Mouse (Mus musculus): ENCODE results near the gene Coasy. TPM values are rescaled to one million over a fixed set of nuclear protein-coding genes. Genes with fewer than 3 reads are reported as not detected.

Gene Coasy
- polyA plus RNA-seq, 1 experiment from 2014 or later: 26.8 TPM

DNA sequence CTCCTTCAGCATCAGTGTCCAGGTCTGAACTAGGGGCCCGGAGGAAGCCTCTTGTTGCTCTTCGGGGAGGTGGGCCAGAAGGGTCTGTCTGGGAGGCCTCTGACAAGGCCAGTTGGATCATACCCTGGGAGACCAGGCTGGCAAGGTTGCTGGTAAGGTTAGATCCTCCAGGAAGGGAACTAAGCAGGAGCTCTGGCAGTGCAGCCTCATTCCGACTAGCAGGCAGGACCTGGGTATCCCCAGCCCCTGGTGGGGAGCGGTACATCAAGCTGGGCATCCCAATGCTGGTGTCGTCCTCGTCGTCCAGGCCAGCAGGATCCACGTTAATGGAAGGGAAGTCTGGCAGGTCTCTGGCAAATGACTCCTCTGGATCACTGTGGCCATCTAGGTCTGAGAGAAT, 15.9 kb downstream of the Coasy start:
- peaks cover 38% of the 10 kb centered on the region for H3K36me3 ChIP-seq (ENCODE audit: control insufficient read depth, insufficient read depth, low read length)

GRCm38 (mm10) chr11:101103011-101103410, 20.6 kb downstream of the Coasy start:
- Histone ChIP-seq H3K4me1 (replicated peaks; ENCODE audit: control insufficient read depth, insufficient read depth) (no peaks in the 10 kb centered on the region), H3K4me3 (ENCODE audit: low read depth, low read length) (no peak overlapping the region), H3K36me3 (ENCODE audit: control insufficient read depth, insufficient read depth, low read length) (peaks cover 30% of the 10 kb centered on the region), H3K9ac (ENCODE audit: low read length) (no peak overlapping the region), H3K9me3 (ENCODE audit: control insufficient read depth, low read length) (no peaks in the 10 kb centered on the region), H3K27me3 (ENCODE audit: control insufficient read depth, insufficient read depth, low read length) (no peaks in the 10 kb centered on the region), H3K4me2 (replicated peaks; ENCODE audit: low read depth) (no peak overlapping the region), H3K27ac (replicated peaks) (peak overlapping the region; percentile 80)
- TF ChIP-seq CTCF (IDR thresholded peaks at IDR 0.05; ENCODE audit: low read depth) (no peak), EP300 (optimal IDR thresholded peaks at IDR 0.05) (peak; percentile 79)
- WGBS: 82% methylated on average over 5 of the region's 5 CpGs
- peak; percentile 51; the same call in 1 of the 2 replicates for ATAC-seq (ENCODE audit: low FRiP score, low TSS enrichment)
- no peak for DNase-seq (ENCODE audit: low spot score)

More for the DNA sequence above, 15.9 kb downstream of the Coasy start:
- Histone ChIP-seq H3K27ac (replicated peaks) (no peak overlapping the region), H3K4me3 (ENCODE audit: low read depth, low read length) (no peak overlapping the region), H3K9ac (ENCODE audit: low read length) (no peak overlapping the region), H3K4me1 (replicated peaks; ENCODE audit: control insufficient read depth, insufficient read depth) (no peaks in the 10 kb centered on the region; the same call in 1 of the 2 replicates), H3K27me3 (ENCODE audit: control insufficient read depth, insufficient read depth, low read length) (no peaks in the 10 kb centered on the region), H3K9me3 (ENCODE audit: control insufficient read depth, low read length) (no peaks in the 10 kb centered on the region), H3K4me2 (replicated peaks; ENCODE audit: low read depth) (no peak overlapping the region)
- DNase-seq (ENCODE audit: low spot score): no peak
- WGBS: 89% methylated on average over 8 of the region's 8 CpGs
- no peak for ATAC-seq (ENCODE audit: low FRiP score, low TSS enrichment)
- TF ChIP-seq CTCF (IDR thresholded peaks at IDR 0.05; ENCODE audit: low read depth) (no peak), EP300 (optimal IDR thresholded peaks at IDR 0.05) (no peak)

DNA sequence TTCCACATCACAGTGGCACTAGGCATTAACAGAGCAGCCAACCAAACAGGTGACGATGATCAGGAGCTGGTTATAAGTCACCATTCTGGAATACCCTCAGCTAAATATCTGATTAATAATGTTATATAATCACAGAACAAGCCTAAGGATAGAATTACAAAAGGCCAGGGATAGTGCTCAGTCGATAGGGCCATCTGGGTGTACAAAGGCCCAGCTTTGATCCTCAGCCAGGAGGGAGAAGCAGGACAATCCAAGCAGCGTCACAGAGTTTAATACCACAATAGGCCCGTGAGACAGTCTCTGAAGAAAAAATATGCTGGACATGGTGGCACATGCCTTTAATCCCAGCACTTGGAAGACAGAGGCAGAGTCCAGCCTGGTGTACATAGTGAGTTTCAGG, 27.0 kb downstream of the Coasy start:
- WGBS: 72% methylated on average over 4 of the region's 4 CpGs
- no peak overlapping the region for H3K4me3 ChIP-seq (ENCODE audit: low read depth, low read length)
- no peak for ATAC-seq (ENCODE audit: low FRiP score, low TSS enrichment)
- H3K9me3 ChIP-seq (ENCODE audit: control insufficient read depth, low read length): no peaks in the 10 kb centered on the region
- no peak overlapping the region for H3K4me2 ChIP-seq (replicated peaks; ENCODE audit: low read depth)
- TF ChIP-seq EP300 (optimal IDR thresholded peaks at IDR 0.05): no peak
- no peak for TF ChIP-seq CTCF (IDR thresholded peaks at IDR 0.05; ENCODE audit: low read depth)
- peaks cover 3% of the 10 kb centered on the region; the same call in 1 of the 2 replicates for H3K36me3 ChIP-seq (ENCODE audit: control insufficient read depth, insufficient read depth, low read length)
- no peak overlapping the region for H3K9ac ChIP-seq (ENCODE audit: low read length)
- H3K27ac ChIP-seq (replicated peaks): no peak overlapping the region
- H3K27me3 ChIP-seq (ENCODE audit: control insufficient read depth, insufficient read depth, low read length): no peaks in the 10 kb centered on the region
- DNase-seq (ENCODE audit: low spot score): no peak
- no peaks in the 10 kb centered on the region; the same call in 1 of the 2 replicates for H3K4me1 ChIP-seq (replicated peaks; ENCODE audit: control insufficient read depth, insufficient read depth)

DNA sequence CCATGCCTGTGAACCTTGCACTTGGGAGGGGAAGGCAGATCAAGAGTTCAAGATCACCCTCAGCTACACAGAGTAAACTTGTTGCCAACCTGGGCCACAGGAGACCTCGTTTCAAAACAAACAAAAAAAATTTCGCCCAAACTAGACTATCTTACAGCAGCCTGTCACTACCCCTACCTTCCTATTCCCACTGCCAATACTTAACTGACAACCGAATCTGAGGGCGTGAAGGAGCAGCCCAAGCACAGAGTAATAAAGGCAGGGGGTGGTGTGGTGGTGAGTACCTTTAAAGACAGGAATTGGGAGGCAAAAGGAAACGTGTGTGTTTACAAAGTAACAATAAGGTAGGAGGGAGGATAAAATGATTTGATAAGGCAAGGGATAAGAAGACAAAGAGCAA, 28.3 kb downstream of the Coasy start:
- H3K4me3 ChIP-seq (ENCODE audit: low read depth, low read length): no peak overlapping the region
- 39% methylated on average over 5 of the region's 5 CpGs for WGBS
- no peak overlapping the region for H3K9ac ChIP-seq (ENCODE audit: low read length)
- H3K9me3 ChIP-seq (ENCODE audit: control insufficient read depth, low read length): no peaks in the 10 kb centered on the region
- H3K27ac ChIP-seq (replicated peaks): 0 out of 2 replicates have a peak overlapping the region, but pooled peaks have one; percentile 13
- H3K36me3 ChIP-seq (ENCODE audit: control insufficient read depth, insufficient read depth, low read length): peaks cover 3% of the 10 kb centered on the region; the same call in 1 of the 2 replicates
- ATAC-seq (ENCODE audit: low FRiP score, low TSS enrichment): no peak
- no peaks in the 10 kb centered on the region; the same call in 1 of the 2 replicates for H3K4me1 ChIP-seq (replicated peaks; ENCODE audit: control insufficient read depth, insufficient read depth)
- no peak for TF ChIP-seq EP300 (optimal IDR thresholded peaks at IDR 0.05)
- TF ChIP-seq CTCF (IDR thresholded peaks at IDR 0.05; ENCODE audit: low read depth): no peak
- H3K4me2 ChIP-seq (replicated peaks; ENCODE audit: low read depth): no peak overlapping the region
- H3K27me3 ChIP-seq (ENCODE audit: control insufficient read depth, insufficient read depth, low read length): no peaks in the 10 kb centered on the region
- DNase-seq (ENCODE audit: low spot score): no peak

DNA sequence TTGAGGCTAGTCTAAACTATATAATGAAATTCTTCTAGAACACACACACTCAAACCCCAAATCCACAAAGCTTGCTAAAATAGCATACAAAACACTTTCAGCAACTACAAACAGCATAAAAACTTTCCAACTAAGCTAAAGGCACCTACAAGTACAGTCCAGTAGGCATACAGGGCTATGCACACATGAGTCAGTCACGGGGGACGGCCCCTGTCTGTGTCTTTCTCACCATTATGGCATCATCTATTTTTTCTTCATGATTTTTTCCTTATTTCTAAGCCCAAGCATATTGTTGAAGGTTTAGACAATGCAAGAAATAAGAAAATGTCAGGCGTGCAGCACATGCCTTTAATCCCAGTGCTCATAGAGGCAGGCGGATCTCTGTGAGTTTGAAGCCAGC, 28.8 kb downstream of the Coasy start:
- DNase-seq (ENCODE audit: low spot score): no peak
- Histone ChIP-seq H3K4me3 (ENCODE audit: low read depth, low read length) (no peak overlapping the region), H3K9ac (ENCODE audit: low read length) (no peak overlapping the region), H3K4me2 (replicated peaks; ENCODE audit: low read depth) (no peak overlapping the region), H3K36me3 (ENCODE audit: control insufficient read depth, insufficient read depth, low read length) (peaks cover 3% of the 10 kb centered on the region; the same call in 1 of the 2 replicates), H3K9me3 (ENCODE audit: control insufficient read depth, low read length) (no peaks in the 10 kb centered on the region), H3K27ac (replicated peaks) (no peak overlapping the region; the same call in 1 of the 2 replicates), H3K4me1 (replicated peaks; ENCODE audit: control insufficient read depth, insufficient read depth) (no peaks in the 10 kb centered on the region; the same call in 1 of the 2 replicates), H3K27me3 (ENCODE audit: control insufficient read depth, insufficient read depth, low read length) (no peaks in the 10 kb centered on the region)
- TF ChIP-seq CTCF (IDR thresholded peaks at IDR 0.05; ENCODE audit: low read depth) (no peak), EP300 (optimal IDR thresholded peaks at IDR 0.05) (no peak)
- 78% methylated on average over 4 of the region's 4 CpGs for WGBS
- no peak for ATAC-seq (ENCODE audit: low FRiP score, low TSS enrichment)

DNA sequence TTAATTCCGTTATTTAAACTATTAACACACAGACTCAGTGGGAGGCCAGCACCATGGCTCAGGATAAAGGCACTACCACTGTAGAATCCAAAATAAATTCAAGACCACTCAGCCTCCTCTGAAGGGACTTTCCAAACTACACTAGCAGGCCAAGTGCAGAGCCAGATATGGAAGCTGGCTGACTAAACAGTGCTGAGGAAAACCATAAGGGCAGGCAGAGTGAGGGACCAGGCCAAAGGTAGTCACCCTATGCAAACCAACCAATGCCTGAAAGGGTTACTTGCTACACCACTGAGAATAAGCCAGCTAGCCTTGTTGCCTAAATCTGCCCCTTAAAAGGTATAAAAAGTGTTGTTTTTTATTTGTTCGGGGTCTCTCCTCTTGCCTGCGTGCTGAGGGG, 29.8 kb downstream of the Coasy start:
- ATAC-seq (ENCODE audit: low FRiP score, low TSS enrichment): no peak
- H3K27me3 ChIP-seq (ENCODE audit: control insufficient read depth, insufficient read depth, low read length): no peaks in the 10 kb centered on the region
- no peak for DNase-seq (ENCODE audit: low spot score)
- H3K36me3 ChIP-seq (ENCODE audit: control insufficient read depth, insufficient read depth, low read length): peaks cover 3% of the 10 kb centered on the region; the same call in 1 of the 2 replicates
- H3K27ac ChIP-seq (replicated peaks): no peak overlapping the region
- TF ChIP-seq CTCF (IDR thresholded peaks at IDR 0.05; ENCODE audit: low read depth): no peak
- no peak for TF ChIP-seq EP300 (optimal IDR thresholded peaks at IDR 0.05)
- H3K4me1 ChIP-seq (replicated peaks; ENCODE audit: control insufficient read depth, insufficient read depth): no peaks in the 10 kb centered on the region; the same call in 1 of the 2 replicates
- no peak overlapping the region for H3K4me2 ChIP-seq (replicated peaks; ENCODE audit: low read depth)
- no peak overlapping the region for H3K9ac ChIP-seq (ENCODE audit: low read length)
- WGBS: 87% methylated on average over 3 of the region's 3 CpGs
- H3K4me3 ChIP-seq (ENCODE audit: low read depth, low read length): no peak overlapping the region
- H3K9me3 ChIP-seq (ENCODE audit: control insufficient read depth, low read length): no peaks in the 10 kb centered on the region
